Mouse (Mus musculus) retina, postnatal 1 day (tissue): ENCODE measurements at regions not wholly inside any gene's neighbourhood (a gene's known extent, or its start where the extent isn't known, plus 50 kb on each side); places are given as distances from the start of the nearest gene placed in this dataset.

ENCODE experiments used
- DNase-seq: peaks from one replicate; pipeline ENCODE4 v3.0.0-alpha.2; 2012

GRCm38 (mm10) chr16:78490245-78490644, 86.3 kb downstream of the D16Ertd472e start:
- DNase-seq, result peak; percentile 35

- DNase-seq, result no peak
Measured at GRCm38 (mm10) chr16:78489604-78490003, 86.9 kb downstream of the D16Ertd472e start.

- no peak for DNase-seq
Measured at GRCm38 (mm10) chr16:78486531-78486930, 90.0 kb downstream of the D16Ertd472e start.

- DNase-seq, result no peak
Measured at GRCm38 (mm10) chr16:78484319-78484718, 92.2 kb downstream of the D16Ertd472e start.

- DNase-seq, result no peak
Measured at GRCm38 (mm10) chr16:78481571-78481970, 94.9 kb downstream of the D16Ertd472e start.

- DNase-seq, result no peak
Measured at GRCm38 (mm10) chr16:78481065-78481464, 95.4 kb downstream of the D16Ertd472e start.

GRCm38 (mm10) chr16:78480261-78480660, 96.2 kb downstream of the D16Ertd472e start:
- DNase-seq, result no peak

GRCm38 (mm10) chr16:78473456-78473855, 96.5 kb upstream of the Btg3 start:
- no peak for DNase-seq

GRCm38 (mm10) chr16:78459996-78460395, 83.0 kb upstream of the Btg3 start:
- DNase-seq, result no peak

- peak; percentile 51 for DNase-seq
Measured at GRCm38 (mm10) chr16:78457731-78458151, 80.7 kb upstream of the Btg3 start.

- no peak for DNase-seq
Measured at GRCm38 (mm10) chr16:78456345-78456744, 79.4 kb upstream of the Btg3 start.

- no peak for DNase-seq
Measured at GRCm38 (mm10) chr16:78454509-78454908, 77.5 kb upstream of the Btg3 start.

GRCm38 (mm10) chr16:78452303-78452702, 75.3 kb upstream of the Btg3 start:
- DNase-seq, result peak; percentile 85

- no peak for DNase-seq
Measured at GRCm38 (mm10) chr16:78451750-78452149, 74.8 kb upstream of the Btg3 start.

GRCm38 (mm10) chr16:78451251-78451650, 74.3 kb upstream of the Btg3 start:
- peak; percentile 22 for DNase-seq

GRCm38 (mm10) chr16:78449231-78449630, 72.2 kb upstream of the Btg3 start:
- DNase-seq, result no peak

GRCm38 (mm10) chr16:78443262-78443661, 66.3 kb upstream of the Btg3 start:
- no peak for DNase-seq

- DNase-seq, result no peak
Measured at GRCm38 (mm10) chr16:78442830-78443229, 65.8 kb upstream of the Btg3 start.

GRCm38 (mm10) chr16:78441961-78442360, 65.0 kb upstream of the Btg3 start:
- DNase-seq, result no peak

GRCm38 (mm10) chr16:78435707-78436106, 58.7 kb upstream of the Btg3 start:
- no peak for DNase-seq

GRCm38 (mm10) chr16:78427470-78428041, 50.6 kb upstream of the Btg3 start:
- DNase-seq, result peak; percentile 30
